Mouse (Mus musculus) frontal cortex, adult 2 months (tissue): ENCODE results near the gene Rplp1. TPM values are rescaled to one million over a fixed set of nuclear protein-coding genes. Genes with fewer than 3 reads are reported as not detected.

Source experiments
- DNase-seq, 2 experiments: peaks; one replicate each; pipeline ENCODE4 v3.0.0; 2022; ENCODE audit warnings: low spot score in 1 of 2; ENCODE audit errors: extremely low spot score in 1 of 2
- polyA plus RNA-seq: library from polyadenylated mRNA; depleted of rRNA; stranded (reverse); fragments of >200 nt; gene quantifications from 2 replicates; pipeline ENCODE4 v1.2.3, GENCODE M21; 2012; rRNA removed

Gene Rplp1
- 3,748 and 3,865 TPM in 2 replicates for polyA plus RNA-seq

DNA sequence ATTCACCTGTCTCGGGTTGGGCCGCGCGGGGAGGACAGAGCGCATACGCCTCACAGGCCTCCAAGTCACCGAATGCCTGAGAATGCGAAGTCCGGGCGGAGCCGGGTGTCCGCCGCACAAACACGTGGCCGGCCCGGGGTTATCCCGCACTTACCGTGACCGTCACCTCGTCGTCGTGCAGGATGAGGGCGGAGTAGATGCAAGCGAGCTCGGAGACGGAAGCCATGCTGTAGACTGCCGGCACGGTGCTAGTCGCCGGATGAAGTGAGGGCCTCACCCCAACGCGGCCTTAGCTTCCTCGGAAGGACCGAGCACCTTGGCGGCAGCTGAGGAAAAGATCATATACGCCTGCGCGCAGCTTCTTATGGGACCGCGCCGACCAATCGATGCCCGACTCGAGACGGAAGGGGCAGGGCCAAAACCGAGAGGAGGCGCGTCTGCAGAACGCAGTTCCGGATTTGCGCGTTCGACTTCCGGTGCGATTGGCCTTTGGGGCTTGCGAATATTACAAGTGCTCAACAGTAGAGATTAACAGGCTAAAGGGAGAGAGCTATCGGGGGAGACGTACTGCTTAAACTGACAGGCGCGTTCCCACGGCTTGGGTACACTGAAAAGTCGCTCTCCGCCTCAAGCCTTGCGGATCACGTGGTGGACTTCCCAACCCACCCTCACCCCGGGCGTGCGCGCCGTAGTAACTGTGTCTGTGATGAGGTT lies at the start of gene Rplp1:
Gene Rplp1 (minus strand): TSS at position 340 of the 714 bp plus-strand sequence.
- peak; percentile 94 to 98 for DNase-seq

DNA sequence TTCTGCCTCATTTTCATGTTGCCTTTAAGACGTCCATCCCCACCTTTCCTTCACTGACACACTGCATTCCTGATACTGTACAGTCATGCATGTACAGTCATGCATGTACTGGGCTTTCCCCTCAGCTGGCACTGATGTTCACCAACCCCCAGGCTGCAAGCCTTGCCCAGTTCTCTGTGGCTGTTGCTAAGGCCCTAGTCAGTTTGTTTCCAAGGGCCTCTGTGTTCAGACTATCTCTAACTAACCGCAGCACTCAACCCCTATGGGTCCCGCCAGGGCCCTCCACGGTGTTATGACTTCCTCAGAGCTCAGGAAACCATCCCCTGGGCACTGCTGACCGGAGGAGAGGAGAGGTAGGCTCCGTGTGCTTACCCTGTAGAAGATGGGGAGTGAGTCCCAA lies 49.0 kb upstream of the Rplp1 start:
- DNase-seq, result no peak

DNA sequence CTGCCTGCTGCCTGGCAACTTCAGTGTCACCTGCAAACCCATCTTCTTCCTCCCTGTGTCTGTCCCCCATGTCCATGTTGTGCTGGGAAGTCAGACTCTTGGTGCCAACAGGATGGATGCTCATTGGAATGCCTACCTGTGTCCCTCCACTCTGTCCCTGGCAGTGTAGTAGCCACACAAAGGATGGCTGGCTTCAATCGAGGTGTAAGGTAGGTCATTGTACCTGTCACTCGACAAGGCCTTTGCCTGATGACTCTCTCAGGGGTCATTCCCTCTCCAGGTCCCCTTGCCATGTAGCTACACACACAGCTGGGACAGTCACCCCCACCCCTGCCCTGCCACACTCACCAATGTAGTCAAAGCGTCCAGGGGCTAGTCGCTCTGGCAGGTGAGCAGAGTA lies 46.8 kb upstream of the Rplp1 start:
- no peak for DNase-seq

DNA sequence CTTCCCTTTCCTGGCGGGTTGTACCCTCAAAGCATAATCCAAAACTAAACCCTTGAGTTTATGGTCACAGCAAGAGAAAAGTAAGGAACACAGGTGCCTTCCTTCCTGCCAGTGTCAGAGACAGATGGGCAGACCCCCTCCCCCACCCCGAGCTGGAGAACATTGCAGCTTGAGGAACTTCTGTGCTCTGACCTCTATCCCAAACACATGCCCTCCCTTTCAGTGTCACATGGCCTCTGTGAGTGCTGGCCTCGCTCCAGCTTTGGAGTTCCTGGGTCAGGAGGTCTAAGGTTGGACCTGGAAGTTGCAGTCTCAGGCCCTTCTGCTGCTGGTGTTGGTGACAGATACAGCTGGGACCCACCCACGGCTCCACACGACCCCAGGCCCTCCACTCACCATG lies 46.4 kb upstream of the Rplp1 start:
- no peak for DNase-seq

DNA sequence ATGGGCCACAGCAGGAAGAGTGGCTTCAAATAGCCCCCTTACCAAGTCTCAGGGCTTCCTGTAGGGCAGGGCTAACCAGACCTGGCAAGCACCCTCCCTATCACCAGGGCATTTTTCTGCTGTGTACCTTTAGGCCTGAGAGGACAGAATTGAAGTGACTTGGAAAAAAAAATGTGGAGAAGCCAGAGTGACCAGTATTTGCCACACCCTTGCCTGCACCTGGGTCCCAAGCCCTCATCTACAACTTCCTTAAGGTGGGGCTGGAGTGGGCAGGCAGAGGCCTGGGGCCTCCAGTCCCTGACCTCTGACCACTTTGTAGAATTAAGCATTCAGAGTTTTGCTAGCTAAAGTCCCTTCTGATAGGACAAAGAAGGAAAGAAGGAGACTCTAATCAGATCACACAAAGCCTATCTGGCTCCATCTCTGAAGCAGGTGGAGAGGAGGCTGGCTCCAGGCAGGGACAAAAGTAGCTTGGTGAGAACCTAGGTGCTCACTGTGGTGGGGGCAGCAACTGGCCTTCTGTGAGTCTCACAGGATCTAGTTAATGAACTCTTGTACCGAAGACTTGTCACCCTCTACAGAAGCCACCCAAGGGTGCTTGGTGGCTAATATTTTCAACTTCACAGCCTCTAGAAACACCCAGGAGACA lies 45.7 kb upstream of the Rplp1 start:
- DNase-seq, result no peak

DNA sequence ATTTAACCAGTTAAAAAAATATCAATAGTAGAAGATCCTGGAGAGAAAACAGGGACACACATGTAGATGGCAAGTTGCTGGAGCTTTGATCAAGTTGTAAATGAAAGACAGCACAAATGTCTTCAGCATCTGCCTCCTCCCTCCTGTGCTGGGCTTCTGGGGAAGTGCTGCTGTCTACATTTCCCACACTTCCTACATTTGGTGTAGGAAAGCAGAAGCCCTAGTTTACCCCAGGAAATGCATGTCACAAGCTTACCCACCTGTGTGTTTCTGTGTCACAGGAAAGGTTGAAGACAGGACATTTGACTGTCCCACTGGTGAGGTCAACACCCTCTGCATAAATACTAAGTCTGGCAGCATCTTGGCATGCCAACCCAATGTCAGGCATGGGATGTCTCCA lies 40.4 kb upstream of the Rplp1 start:
- DNase-seq, result no peak

DNA sequence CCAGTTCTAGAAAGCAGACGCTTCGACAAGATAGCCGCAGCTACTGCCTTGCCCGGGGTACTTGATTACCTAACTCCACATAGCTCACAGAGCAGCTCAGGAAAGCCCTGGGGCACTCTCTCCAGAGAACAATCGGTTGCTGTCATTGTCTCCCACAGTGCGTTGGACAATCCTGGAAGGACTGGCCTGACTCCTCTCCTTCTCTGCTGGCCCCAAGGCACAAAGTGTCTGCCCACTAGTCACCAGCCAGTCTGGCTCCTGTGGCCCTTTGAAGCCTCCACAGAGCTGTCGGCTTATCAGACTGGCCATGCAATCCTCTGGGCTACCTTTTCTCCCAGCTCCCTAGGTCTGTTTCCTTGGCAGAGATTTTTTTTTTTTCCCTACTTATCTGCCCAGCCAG lies 37.9 kb upstream of the Rplp1 start:
- DNase-seq, result no peak

DNA sequence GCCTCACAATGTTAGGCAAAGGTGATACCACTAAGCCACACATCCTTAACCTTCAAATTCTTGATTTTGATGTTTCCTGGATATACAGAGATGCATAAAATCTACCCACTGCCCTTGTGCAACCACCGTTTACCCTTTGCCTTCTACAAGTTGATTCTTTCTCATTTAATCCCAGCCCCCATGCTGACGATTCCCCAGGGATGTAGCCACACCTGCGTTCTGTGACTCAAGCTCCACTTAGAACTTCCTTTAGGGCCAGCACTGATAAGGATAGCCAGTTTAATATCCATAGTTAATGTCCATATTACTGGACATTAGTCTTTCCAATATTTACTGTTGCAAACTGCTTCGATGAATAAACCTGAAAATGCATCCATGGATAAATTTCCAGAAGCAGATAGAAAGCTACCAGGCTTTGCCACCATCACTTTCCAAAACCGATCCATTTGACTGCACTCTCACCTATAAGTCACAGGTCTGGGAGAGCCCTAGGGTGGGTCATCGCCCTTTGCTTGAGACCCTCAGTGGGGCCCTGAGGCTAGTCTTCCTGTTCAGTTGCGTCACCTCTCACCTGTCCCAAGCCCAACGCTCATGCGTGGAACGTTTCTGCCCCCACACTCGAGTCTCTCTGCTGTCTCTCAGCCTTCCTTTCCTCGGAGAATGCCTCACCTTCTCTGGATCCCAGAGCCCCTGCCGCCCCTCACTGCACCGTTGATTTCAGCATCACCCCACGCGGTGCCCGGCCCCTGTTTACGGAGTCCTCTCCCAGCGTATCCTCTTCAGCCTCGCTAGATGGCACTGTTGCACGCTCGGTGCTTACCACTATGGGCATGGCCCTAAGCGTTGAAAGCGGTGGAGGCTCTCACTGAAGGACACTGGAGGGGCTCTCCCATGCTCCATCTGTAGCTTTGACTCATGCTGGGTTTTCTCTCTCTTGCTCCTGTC lies 33.3 kb upstream of the Rplp1 start:
- peak; percentile 28 to 82 for DNase-seq

DNA sequence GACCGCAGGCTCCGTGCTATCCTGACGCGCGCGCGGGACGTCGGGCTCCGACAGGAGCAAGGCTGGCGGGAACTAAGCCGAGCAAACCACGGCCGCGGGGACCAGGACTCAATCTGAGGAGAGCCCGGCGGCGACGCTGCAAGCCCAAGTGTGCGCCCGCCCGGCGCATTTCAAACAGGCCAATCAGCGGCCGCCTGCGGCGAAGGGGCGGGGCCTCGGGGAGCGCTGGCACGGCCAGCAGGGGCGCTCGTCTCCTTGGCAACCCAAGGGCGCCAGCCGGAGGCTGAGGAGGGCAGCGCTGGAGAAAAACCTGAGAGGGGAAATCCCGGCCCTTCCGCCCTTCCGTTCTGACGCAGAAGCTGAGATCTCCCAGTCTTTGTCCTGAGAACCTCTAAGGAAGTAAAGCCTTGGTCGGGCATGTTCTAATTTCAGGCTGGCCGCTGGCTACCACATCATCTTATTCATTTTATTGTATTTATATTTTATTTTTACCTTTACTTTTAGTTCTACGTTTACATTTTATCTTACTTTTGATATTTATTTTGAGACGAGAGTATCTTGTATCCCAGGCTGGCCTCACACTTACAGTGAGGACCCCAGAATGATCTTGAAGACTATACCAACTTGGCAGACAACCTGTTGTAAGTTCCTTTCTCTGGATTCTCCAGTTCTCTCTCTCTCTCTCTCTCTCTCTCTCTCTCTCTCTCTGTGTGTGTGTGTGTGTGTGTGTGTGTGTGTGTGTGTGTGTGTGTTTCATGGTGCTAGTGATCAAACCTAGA lies 32.5 kb upstream of the Rplp1 start, which contains the start of gene Kif23:
Gene Kif23 (minus strand): TSS at position 152 of the 779 bp plus-strand sequence.
- DNase-seq, result peak; percentile 85 to 97

DNA sequence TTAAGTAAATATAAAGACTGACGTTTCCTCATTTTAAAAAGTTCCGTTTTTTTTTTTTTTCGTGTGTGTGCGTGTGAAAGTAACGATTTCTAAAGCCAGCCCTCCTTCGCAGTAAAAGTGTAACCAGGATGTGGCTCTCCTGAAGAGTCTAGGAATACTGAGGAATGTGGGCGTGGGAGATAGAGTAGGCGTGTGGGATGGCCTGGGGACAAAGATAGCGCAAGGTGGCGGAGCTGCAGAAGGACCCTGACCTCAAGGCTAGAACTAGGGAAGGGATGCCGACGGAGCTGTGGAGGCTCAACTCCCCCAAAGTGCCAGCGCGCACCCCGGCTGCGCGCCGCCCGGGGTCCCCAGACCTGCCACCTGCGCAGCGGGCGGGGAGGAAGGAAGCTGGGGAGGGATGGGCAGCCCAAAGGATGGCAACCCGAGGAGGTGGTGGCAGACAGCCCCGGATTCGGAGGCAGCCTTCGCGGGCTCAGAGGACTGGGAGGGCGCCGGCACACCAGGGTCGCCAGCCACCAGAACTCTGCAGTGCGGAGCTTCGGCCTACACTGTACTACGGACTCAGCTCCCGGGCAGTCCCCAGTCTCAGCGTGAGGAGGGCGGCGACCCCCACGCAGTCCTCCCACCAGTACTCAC lies 31.8 kb upstream of the Rplp1 start:
- DNase-seq, result peak in 1 of 2 experiments; percentile 29

DNA sequence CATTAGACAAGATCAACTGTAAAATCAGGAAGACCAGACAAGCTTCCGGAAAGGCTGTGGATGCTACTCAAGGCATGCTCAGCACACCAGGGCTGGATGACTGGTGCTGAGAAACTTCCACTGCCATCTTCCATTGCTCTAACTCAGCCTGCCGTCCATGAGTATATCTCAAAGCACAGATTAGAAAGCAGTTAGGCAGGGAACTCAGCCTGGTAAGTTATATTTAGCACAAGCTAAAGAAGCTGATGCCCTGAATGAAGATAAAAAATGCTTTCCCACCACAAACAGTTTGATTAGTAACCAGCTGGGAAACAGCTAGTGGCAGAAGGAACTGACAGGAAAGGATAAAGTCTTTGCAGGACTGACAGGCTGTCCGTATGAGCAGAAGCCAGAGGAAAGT lies 26.7 kb upstream of the Rplp1 start:
- DNase-seq, result no peak

DNA sequence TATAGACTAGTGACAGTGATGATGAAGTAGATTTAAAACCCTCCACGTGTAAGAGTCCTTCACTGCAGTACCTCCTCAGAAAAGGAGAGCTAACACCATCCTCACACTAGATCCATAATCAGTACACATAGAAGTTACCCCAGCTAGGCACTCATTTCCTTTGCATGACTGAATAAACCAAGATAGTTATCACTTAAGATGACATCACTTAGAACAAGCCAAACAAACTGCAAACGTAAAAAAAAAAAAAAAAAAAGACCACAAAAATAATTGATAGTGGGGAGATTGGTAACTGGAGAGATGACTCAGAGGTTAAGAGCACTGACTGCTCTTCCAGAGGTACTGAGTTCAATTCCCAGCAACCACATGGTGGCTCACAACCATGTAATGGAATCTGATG lies 19.0 kb upstream of the Rplp1 start:
- DNase-seq, result no peak

DNA sequence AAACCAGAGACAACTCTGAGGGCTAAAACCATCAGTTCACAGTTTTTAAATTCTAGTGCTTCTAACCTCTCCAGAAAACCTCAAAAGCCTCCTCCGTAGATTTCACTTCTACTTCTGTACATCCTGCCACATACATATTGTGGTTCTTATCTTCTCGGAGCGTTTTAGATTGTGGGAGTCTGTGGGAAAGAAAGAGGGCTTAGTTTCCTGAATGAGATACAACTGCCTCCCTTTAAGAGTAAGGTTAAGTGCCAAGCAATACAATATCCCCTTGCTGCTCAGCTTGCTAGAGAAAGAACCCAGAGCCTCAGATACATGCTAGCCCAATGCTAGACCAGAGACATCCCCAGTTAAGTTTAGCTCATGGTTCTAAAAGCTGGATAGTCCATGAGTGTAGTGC lies 17.7 kb upstream of the Rplp1 start:
- no peak for DNase-seq

DNA sequence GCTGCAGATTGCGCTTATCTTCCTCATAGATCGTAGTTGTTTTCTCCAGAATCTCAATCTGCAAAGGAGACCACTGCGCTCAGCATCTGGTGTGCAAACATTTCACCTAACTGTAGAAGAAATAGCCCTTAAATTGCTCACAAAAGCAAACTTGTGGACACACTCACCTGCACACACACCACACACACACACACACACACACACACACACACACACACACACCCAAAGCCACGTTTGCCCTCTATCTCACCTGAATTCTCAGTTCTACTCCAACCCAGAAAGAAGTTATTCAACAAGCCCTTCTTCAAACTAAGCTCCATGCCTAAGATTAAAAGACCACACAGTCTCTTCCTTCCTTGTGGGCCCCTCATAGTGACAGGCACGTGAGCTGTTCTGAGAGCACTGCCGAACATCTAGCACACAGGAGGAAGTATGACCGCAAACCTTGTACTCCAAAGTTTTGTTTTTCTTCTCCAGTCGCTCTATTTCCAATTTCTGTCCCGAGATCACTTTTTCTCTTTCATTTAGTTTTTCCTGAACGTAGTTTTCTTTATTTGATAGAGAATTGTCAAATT lies 10.8 kb upstream of the Rplp1 start:
- no peak for DNase-seq

DNA sequence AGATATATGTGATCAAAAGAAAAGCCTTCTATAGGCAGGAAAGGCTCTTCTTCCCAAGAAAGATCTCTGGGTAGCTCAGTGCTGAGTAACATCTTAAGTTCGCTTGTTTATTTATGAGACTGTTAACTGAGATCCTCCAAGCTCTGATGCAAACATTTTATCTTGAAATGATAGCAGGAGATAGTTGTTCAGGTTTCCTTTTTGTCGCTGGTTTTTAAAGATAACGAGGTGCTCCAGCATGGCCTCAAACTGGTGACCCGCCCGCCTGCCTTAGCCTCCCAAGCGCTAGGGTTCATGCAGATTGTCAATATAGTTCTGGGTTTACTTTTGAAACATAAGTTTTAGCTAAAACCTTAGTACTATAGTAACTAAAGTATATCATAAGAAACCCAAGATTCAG lies 6.0 kb upstream of the Rplp1 start:
- DNase-seq, result no peak

DNA sequence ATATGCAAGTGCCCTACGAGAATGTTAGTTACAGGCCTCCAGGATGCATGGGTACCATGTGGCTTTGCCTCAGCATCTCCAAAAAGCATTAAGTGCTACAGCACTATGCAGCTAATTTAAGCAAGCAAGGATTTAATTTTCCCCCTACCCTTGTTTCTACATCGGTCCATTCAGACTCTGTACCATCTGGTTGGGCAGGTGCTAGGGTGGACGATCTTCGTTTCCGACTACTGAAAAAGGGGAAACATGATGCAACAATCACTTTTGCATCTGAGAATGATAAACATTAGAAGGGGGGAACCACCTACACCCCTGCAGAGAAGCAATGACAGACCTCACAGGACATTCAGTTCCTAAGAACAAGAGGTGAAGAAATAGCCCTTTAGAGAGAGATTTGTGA lies 5.1 kb upstream of the Rplp1 start:
- DNase-seq, result no peak

DNA sequence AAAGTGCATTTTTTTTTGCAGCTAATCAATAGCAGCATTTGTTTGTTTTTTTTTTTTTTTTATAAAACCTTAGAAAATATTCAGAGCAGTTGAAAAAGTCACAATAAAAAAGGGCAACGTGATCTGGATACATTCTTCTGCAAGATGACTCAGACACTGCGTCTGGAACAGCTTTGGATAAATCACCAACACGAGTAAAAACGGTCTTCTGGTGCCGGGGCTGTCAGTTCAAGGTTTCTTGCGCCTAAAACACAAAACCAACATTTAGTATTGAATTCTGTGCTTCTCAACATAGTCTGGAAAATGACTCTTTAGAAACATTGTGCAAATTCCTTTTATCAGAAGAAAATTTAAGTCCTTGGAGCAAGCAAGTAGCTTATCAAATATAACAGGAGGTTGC lies 3.1 kb upstream of the Rplp1 start:
- DNase-seq, result no peak

DNA sequence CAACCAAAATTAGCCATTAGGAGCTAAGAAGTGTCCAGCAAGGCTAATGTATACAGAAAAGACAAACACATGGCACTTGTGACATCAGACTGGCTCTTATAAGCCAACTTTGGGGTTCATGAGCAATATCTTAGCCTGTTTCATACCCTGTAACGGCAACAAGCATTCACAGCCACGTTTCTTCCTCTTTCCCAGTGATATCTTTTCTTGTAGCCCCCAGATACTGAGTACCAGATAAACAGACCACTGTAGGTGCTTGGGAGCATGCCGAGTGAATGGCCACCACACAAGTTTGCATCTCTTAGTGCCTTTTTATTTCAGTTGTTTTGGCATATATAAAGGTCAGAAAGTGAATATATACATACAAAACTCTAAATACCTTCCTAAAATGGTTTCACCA lies 2.6 kb upstream of the Rplp1 start:
- DNase-seq, result no peak

DNA sequence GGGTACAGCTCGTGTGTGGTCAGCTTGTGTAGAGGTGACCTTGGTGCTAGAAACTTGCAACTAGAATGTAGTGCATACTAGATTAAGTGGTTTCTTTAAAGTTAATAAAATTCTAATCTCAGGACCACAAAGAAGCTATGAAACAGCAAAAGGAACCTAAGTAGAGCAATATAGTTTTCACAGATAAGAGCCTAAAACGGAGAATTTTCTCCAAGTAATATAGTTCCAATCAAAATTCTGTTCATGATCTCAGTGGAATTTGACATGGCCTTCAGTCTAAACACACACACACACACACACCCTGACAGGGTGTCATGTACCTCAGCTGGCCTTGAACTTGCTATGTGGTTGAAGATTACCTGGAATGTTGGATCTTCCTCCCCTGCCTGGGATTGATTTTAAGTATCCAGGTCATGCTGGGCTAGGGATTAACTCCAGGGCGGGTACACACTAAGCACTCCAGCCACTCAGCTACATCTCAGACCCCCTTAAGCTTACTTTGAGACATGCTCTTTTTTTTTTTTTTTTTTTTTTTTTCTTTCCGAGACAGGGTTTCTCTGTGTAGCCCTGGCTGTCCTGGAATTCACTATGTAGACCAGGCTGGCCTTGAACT lies 1.2 kb upstream of the Rplp1 start:
- no peak for DNase-seq
